Mouse (Mus musculus) kidney, postnatal 0 days (tissue): ENCODE data around the gene Fam47c. TPM values are rescaled to one million over a fixed set of nuclear protein-coding genes. Genes with fewer than 3 reads are reported as not detected.

Source experiments
- ATAC-seq: fragments of 200-750 bp; cut with Nextera tagmentation; replicated peaks from 2 replicates; pipeline ENCODE4 v1.8.0; 2017; ENCODE audit warnings: low read depth, moderate number of reproducible peaks, moderate TSS enrichment, moderate library complexity; ENCODE audit not compliant: low FRiP score
- DNase-seq: peaks from one replicate; pipeline ENCODE4 v3.0.0-alpha.2; 2016; ENCODE audit warnings: low spot score
- H3K27ac ChIP-seq: fragments of 300-500 bp; sonication (generic); 2 replicates; pipeline ENCODE4 v1.5.1; 2014; ENCODE audit warnings: mild to moderate bottlenecking
- H3K27me3 ChIP-seq: fragments of 300-500 bp; sonication (generic); 2 replicates; pipeline ENCODE4 v1.6.1; 2014; ENCODE audit warnings: low read length, mixed read lengths; ENCODE audit not compliant: insufficient read depth
- H3K36me3 ChIP-seq: fragments of 300-500 bp; sonication (generic); 2 replicates; pipeline ENCODE4 v1.6.1; 2014; ENCODE audit warnings: low read length, mixed read lengths; ENCODE audit not compliant: insufficient read depth
- H3K4me1 ChIP-seq: fragments of 300-500 bp; sonication (generic); replicated peaks from 2 replicates; pipeline ENCODE4 v1.6.1; 2014; ENCODE audit warnings: antibody characterized with exemption, low read length, mixed read lengths; ENCODE audit not compliant: insufficient read depth
- H3K4me2 ChIP-seq: fragments of 300-500 bp; sonication (generic); 2 replicates; pipeline ENCODE4 v1.6.1; 2014; ENCODE audit warnings: mild to moderate bottlenecking, low read length, moderate library complexity, mixed read lengths
- H3K4me3 ChIP-seq: fragments of 300-500 bp; sonication (generic); replicated peaks from 2 replicates; pipeline ENCODE4 v1.5.1; 2014; ENCODE audit warnings: low read depth, low read length
- H3K9ac ChIP-seq: fragments of 300-500 bp; sonication (generic); 2 replicates; pipeline ENCODE4 v1.6.1; 2014; ENCODE audit warnings: low read depth, low read length
- H3K9me3 ChIP-seq: fragments of 300-500 bp; sonication (generic); replicated peaks from 2 replicates; pipeline ENCODE4 v1.6.1; 2016; ENCODE audit warnings: low read length, inconsistent platforms, mixed read lengths
- CTCF ChIP-seq: IDR thresholded peaks from 2 replicates; pipeline ENCODE4 v1.5.1; 2016; ENCODE audit warnings: antibody characterized with exemption, low read depth, mild to moderate bottlenecking, moderate library complexity
- WGBS: fragments of 180-500 bp; shearing (Covaris S2); extraction: QIAGEN DNeasy Blood & Tissue Kit; methylation state at CpG from one replicate; pipeline ENCODE4 v1.1.7; 2014; 5-methylcytosine and 5-hydroxymethylcytosine counted together
- polyA plus RNA-seq: library from polyadenylated mRNA; unstranded; fragments of >200 nt; fragmentation: Nextera tagmentation; extraction: Ambion mirVana; gene quantifications from 2 replicates; pipeline ENCODE4 v1.2.1, GENCODE M21; 2015

The Fam47c gene
- polyA plus RNA-seq: not detected in 2 replicates

GRCm38 (mm10) chrX:78737463-78737862, at the start of gene Fam47c:
Fam47c (plus strand) TSS chrX:78737763.
- Histone ChIP-seq H3K4me1 (no peaks in the 10 kb centered on the region), H3K4me2 (no peak within 1 kb of the TSS), H3K9me3 (no peaks in the 10 kb centered on the region), H3K36me3 (no peaks in the 10 kb centered on the region), H3K27me3 (no peaks in the 10 kb centered on the region), H3K9ac (no peak within 1 kb of the TSS), H3K27ac (no peak within 1 kb of the TSS), H3K4me3 (no peak within 1 kb of the TSS)
- TF ChIP-seq CTCF: no peak
- ATAC-seq (no peak), DNase-seq (no peak)
- WGBS: 86% methylated on average over 3 of the region's 3 CpGs

- no peak for TF ChIP-seq CTCF
- Histone ChIP-seq H3K4me3 (no peak overlapping the region), H3K9me3 (no peaks in the 10 kb centered on the region), H3K27ac (no peak overlapping the region), H3K27me3 (no peaks in the 10 kb centered on the region), H3K36me3 (no peaks in the 10 kb centered on the region), H3K9ac (no peak overlapping the region), H3K4me2 (no peak overlapping the region), H3K4me1 (no peaks in the 10 kb centered on the region)
- DNase-seq: peak; percentile 10
- 53% methylated on average over 2 of the region's 2 CpGs for WGBS
- ATAC-seq: no peak
These were observed 31.8 kb downstream of the Fam47c start for GRCm38 (mm10) chrX:78769408-78769807.

- Histone ChIP-seq H3K9me3 (no peaks in the 10 kb centered on the region), H3K4me1 (no peaks in the 10 kb centered on the region), H3K4me3 (no peak overlapping the region), H3K27ac (no peak overlapping the region), H3K4me2 (no peak overlapping the region), H3K9ac (no peak overlapping the region), H3K27me3 (no peaks in the 10 kb centered on the region), H3K36me3 (no peaks in the 10 kb centered on the region)
- WGBS: 77% methylated on average over 2 of the region's 2 CpGs
- no peak for TF ChIP-seq CTCF
- DNase-seq (no peak), ATAC-seq (no peak)
These were observed 39.5 kb downstream of the Fam47c start for GRCm38 (mm10) chrX:78777078-78777477.

Other genes with a start within 250 kb of the Fam47c start
- gene Prrg1, start 153.9 kb upstream of the Fam47c start, polyA plus RNA-seq: 7.7 and 7.8 TPM in 2 replicates